ENCODE assay signal across 11 mouse cellular contexts in the genomic region with DNA sequence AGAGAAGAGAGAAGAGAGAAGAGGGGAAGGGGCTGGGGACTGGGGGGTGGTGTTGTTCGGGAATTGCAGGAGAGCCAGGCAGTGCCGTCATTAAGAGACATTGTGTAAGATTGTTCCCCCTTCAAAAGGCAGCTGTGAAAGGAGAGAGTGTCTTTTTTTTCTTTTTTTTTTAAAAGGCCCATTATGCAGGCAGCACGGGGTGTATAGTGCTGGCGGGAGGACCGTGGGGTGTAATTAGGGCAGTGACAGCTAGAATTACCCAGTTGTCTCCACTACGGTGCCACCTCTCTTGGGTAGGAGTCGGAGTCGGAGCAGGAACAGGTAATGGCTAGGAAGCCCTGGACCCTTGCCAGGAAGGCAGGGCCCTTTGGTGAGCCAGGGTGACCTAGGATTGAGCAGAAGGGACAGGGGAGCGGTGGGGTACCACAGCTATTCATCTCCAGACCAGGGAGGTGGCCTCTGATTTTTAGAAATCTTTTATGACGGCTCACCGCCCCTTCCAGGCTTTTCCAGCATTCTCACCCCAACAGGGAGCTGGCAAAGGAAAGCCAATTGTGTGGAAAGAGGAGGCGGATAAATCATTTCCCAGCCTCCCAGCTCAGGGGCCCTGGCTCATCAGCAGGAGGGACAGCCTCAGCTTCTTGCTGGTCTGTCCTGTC.
DNase-seq lines count a peak whose midpoint lies in the region; ATAC-seq lines count a peak whose summit lies in the region.
"Had no signal": no experiment of that assay in that cellular context is flagged by ENCODE, and none has a peak within 500 bp of the region (broad histone marks: within the 10 kb centered on the region; RNA-seq: fewer than 3 reads in every experiment).

No protein-coding gene starts in this region.

- no peak overlapping the region for H3K9ac ChIP-seq in embryonic facial prominence, embryonic 12.5 days
- H3K9ac ChIP-seq in forebrain, embryonic 13.5 days, result no peak overlapping the region
- H3K9ac ChIP-seq in neural tube, embryonic 13.5 days, result peak overlapping the region; percentile 52
- H3K9ac ChIP-seq: liver, embryonic 13.5 days had no signal

- peak; percentile 23 to 32 for DNase-seq in layer of hippocampus, postnatal 36 days
- no peak for DNase-seq in layer of hippocampus, postnatal 25 days (ENCODE audit: extremely low spot score in 1 of 2, low spot score in 1 of 2)
- DNase-seq: liver, embryonic 13.5 days had no signal

- H3K27ac ChIP-seq in embryonic facial prominence, embryonic 12.5 days, result no peak overlapping the region
- H3K27ac ChIP-seq in forebrain, embryonic 13.5 days, result peak overlapping the region; percentile 86
- H3K27ac ChIP-seq in neural tube, embryonic 13.5 days (replicated peaks), result peak overlapping the region; percentile 25; the same call in 1 of the 2 replicates
- H3K27ac ChIP-seq: liver, embryonic 13.5 days had no signal

- H3K9me3 ChIP-seq in embryonic facial prominence, embryonic 12.5 days, result no peaks in the 10 kb centered on the region
- H3K9me3 ChIP-seq in forebrain, embryonic 13.5 days (replicated peaks), result no peaks in the 10 kb centered on the region
- H3K9me3 ChIP-seq in neural tube, embryonic 13.5 days, result no peaks in the 10 kb centered on the region
- H3K9me3 ChIP-seq: liver, embryonic 13.5 days had no signal

- 24% methylated on average over 12 of the region's 12 CpGs for WGBS in embryonic facial prominence, embryonic 12.5 days
- WGBS in forebrain, embryonic 13.5 days, result under 1% methylated on average over 12 of the region's 12 CpGs
- WGBS in neural tube, embryonic 13.5 days, result 7% methylated on average over 12 of the region's 12 CpGs

- peaks cover 29% of the 10 kb centered on the region for H3K27me3 ChIP-seq in embryonic facial prominence, embryonic 12.5 days
- peaks cover 29% of the 10 kb centered on the region for H3K27me3 ChIP-seq in forebrain, embryonic 13.5 days
- peaks cover 17% of the 10 kb centered on the region for H3K27me3 ChIP-seq in neural tube, embryonic 13.5 days
- H3K27me3 ChIP-seq: liver, embryonic 13.5 days had no signal

- peaks cover 6% of the 10 kb centered on the region; the same call in 1 of the 2 replicates for H3K4me1 ChIP-seq in embryonic facial prominence, embryonic 12.5 days
- H3K4me1 ChIP-seq in forebrain, embryonic 13.5 days, result peaks cover 50% of the 10 kb centered on the region
- peaks cover 42% of the 10 kb centered on the region for H3K4me1 ChIP-seq in neural tube, embryonic 13.5 days (replicated peaks)
- H3K4me1 ChIP-seq: liver, embryonic 13.5 days had no signal

- no peak overlapping the region for H3K4me2 ChIP-seq in embryonic facial prominence, embryonic 12.5 days (replicated peaks)
- H3K4me2 ChIP-seq in forebrain, embryonic 13.5 days, result peak overlapping the region; percentile 42
- H3K4me2 ChIP-seq in neural tube, embryonic 13.5 days, result peak overlapping the region; percentile 31
- H3K4me2 ChIP-seq: heart, embryonic 11.5 days; liver, embryonic 13.5 days had no signal

- no peaks in the 10 kb centered on the region for H3K36me3 ChIP-seq in embryonic facial prominence, embryonic 12.5 days
- H3K36me3 ChIP-seq in forebrain, embryonic 13.5 days (ENCODE audit: poor library complexity, severe bottlenecking), result no peaks in the 10 kb centered on the region
- H3K36me3 ChIP-seq in neural tube, embryonic 13.5 days, result no peaks in the 10 kb centered on the region
- H3K36me3 ChIP-seq: liver, embryonic 13.5 days had no signal

- ATAC-seq in embryonic facial prominence, embryonic 12.5 days (ENCODE audit: insufficient number of reproducible peaks, insufficient read depth, low FRiP score, low TSS enrichment), result 0 out of 2 replicates have a peak, but pooled peaks have one; percentile 49
- peak; percentile 71 for ATAC-seq in forebrain, embryonic 13.5 days
- ATAC-seq in neural tube, embryonic 13.5 days (ENCODE audit: low read depth), result peak; percentile 41
- ATAC-seq in megakaryocyte-erythroid progenitor cell, adult 5-6 weeks (replicated peaks; ENCODE audit: low FRiP score, low TSS enrichment, poor library complexity, severe bottlenecking), result no peak
- ATAC-seq in monocyte, adult 5-6 weeks (replicated peaks; ENCODE audit: insufficient number of reproducible peaks, low FRiP score, low TSS enrichment, poor library complexity, severe bottlenecking), result no peak
- ATAC-seq: activated CD4-positive, CD25-positive, alpha-beta regulatory T cell, adult 4 months; intestine, embryonic 16.5 days had no signal

- H3K4me3 ChIP-seq in embryonic facial prominence, embryonic 12.5 days, result no peak overlapping the region
- no peak overlapping the region for H3K4me3 ChIP-seq in forebrain, embryonic 13.5 days
- H3K4me3 ChIP-seq in neural tube, embryonic 13.5 days, result no peak overlapping the region
- H3K4me3 ChIP-seq: liver, embryonic 13.5 days had no signal

Comparison
In these comparisons a context has a peak if more than half of its experiments do, and no peak if none do; other contexts are left out.
1. DNase-seq: peak in layer of hippocampus, postnatal 36 days (2 of 2); none in layer of hippocampus, postnatal 25 days (0 of 2).
2. ATAC-seq: peak in embryonic facial prominence, embryonic 12.5 days (single experiment), forebrain, embryonic 13.5 days (single experiment) and neural tube, embryonic 13.5 days (single experiment); none in megakaryocyte-erythroid progenitor cell, adult 5-6 weeks (single experiment) and monocyte, adult 5-6 weeks (single experiment).